Mouse (Mus musculus): ENCODE data around the gene Ankrd17. TPM values are rescaled to one million over a fixed set of nuclear protein-coding genes. Genes with fewer than 3 reads are reported as not detected.

Gene Ankrd17
- polyA plus RNA-seq, 1 experiment from 2014 or later: 23.1 TPM

DNA sequence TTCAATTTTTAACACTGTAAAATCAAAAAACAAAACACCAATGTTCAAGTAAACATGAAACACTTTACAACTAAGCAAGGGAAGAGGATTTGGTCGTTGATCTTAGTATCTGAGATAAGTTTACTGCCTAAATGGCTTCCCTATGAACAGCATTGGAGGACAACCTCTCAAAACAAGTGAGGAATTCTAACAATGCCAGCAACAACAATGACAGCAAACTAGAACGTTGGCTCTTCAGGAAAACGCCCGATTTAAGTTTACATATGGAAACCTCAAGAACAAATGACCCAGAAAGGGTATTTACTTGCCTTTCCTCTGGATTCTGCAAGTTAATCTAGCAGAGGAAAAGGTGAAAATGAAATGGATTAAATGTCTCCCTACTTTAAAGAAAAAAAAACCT lies 121.0 kb downstream of the Ankrd17 start:
- no peaks in the 10 kb centered on the region for H3K27me3 ChIP-seq
- H3K27ac ChIP-seq: no peak overlapping the region
- no peaks in the 10 kb centered on the region for H3K9me3 ChIP-seq
- H3K36me3 ChIP-seq: peaks cover 62% of the 10 kb centered on the region
- ATAC-seq (ENCODE audit: insufficient number of reproducible peaks, low FRiP score, low TSS enrichment, low read depth): no peak
- no peak overlapping the region for H3K4me2 ChIP-seq
- no peak overlapping the region for H3K9ac ChIP-seq
- WGBS: 73% methylated on average over 4 of the region's 4 CpGs
- H3K4me1 ChIP-seq: no peaks in the 10 kb centered on the region
- no peak overlapping the region for H3K4me3 ChIP-seq

DNA sequence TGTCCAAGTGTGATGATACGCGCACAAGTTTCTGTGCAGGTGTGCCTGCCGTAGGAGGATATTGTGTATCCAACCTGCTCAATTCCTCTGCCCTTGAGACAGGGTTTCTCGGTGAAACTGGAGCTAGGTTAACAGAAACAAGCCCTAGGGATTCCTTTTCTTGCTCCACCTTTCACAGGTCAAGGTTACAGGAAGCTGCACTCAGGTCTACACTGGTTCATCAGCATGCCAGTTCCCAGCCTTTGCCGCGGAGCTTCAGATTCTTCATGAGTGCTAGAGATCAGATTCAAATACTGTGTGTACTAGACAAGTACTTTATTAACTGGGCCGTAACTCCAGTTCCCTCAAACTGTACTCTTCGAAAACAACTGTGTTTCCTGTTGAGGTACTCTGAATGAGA lies 131.2 kb downstream of the Ankrd17 start:
- Histone ChIP-seq H3K4me2 (no peak overlapping the region), H3K9ac (no peak overlapping the region), H3K4me3 (no peak overlapping the region), H3K27me3 (no peaks in the 10 kb centered on the region), H3K4me1 (no peaks in the 10 kb centered on the region), H3K36me3 (peaks cover 79% of the 10 kb centered on the region), H3K27ac (no peak overlapping the region), H3K9me3 (no peaks in the 10 kb centered on the region)
- WGBS: 96% methylated on average over 8 of the region's 8 CpGs
- no peak for ATAC-seq (ENCODE audit: insufficient number of reproducible peaks, low FRiP score, low TSS enrichment, low read depth)

DNA sequence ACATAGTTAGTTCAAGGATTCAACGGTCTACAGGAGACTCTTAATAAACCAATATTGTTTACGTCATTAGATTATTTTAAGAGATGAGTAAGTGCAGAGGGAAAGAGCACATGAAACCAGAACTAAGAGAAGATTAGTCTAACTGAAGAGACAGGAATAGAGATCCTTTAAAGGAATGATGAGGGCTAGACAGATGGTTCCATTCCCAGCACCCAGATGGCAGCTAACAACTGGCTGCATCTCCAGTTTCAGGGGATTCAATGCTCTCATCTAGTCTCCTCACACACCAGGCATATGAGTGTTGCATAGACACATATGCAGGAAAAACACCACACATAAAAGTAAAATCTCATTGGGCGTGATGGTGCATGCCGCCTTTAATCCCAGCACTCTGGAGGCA lies 133.1 kb downstream of the Ankrd17 start:
- Histone ChIP-seq H3K36me3 (peaks cover 80% of the 10 kb centered on the region), H3K27me3 (no peaks in the 10 kb centered on the region), H3K9me3 (no peaks in the 10 kb centered on the region), H3K27ac (no peak overlapping the region), H3K4me3 (no peak overlapping the region), H3K9ac (no peak overlapping the region), H3K4me1 (no peaks in the 10 kb centered on the region), H3K4me2 (no peak overlapping the region)
- WGBS: 94% methylated on average over 4 of the region's 4 CpGs
- no peak for ATAC-seq (ENCODE audit: insufficient number of reproducible peaks, low FRiP score, low TSS enrichment, low read depth)

DNA sequence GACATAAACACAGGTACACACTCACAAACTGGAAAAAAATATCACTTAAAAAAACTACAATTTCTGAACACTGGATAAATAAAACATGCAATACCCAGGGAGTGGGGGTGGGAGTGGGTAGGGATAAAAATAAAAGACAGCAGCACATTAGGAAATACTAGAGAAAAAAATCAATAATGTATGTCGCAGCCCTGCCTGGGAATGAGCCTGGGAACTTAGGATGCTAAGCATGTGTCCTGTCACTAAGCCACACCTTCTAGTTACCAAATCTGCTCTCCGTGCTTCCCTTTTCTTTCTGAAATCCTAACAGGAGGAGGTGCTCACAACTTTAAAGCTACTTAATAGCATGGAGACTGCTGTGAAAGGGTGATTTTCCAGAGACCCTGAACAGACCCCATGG lies 136.6 kb downstream of the Ankrd17 start:
- peaks cover 69% of the 10 kb centered on the region for H3K36me3 ChIP-seq

DNA sequence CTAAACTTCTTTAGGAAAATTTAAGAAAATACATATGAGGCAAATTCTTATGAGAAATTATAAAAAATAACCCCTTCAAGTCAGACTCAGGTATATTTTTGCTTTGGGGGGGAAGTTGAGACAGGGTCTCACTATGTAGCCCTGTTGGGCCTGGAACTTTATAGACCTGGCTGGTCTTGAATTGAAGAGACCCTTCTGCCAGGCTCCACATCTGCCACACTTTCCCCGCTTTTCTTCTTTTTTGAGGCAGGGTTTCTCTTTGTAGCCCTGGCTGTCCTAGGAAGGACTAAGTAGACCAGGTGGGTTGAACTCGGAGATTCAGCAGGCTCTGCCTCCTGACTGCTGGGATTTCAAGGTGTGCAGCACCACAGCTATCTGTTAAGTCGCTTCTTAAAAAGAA lies 139.7 kb downstream of the Ankrd17 start:
- WGBS: 93% methylated on average over 3 of the region's 3 CpGs
- no peak overlapping the region for H3K9ac ChIP-seq
- H3K27ac ChIP-seq: no peak overlapping the region
- no peak overlapping the region for H3K4me3 ChIP-seq
- peaks cover 7% of the 10 kb centered on the region for H3K4me1 ChIP-seq
- H3K27me3 ChIP-seq: no peaks in the 10 kb centered on the region
- ATAC-seq (ENCODE audit: insufficient number of reproducible peaks, low FRiP score, low TSS enrichment, low read depth): no peak
- H3K4me2 ChIP-seq: no peak overlapping the region
- H3K36me3 ChIP-seq: peaks cover 53% of the 10 kb centered on the region
- no peaks in the 10 kb centered on the region for H3K9me3 ChIP-seq

More for the DNA sequence above, 136.6 kb downstream of the Ankrd17 start:
- 100% methylated on average over 2 of the region's 2 CpGs for WGBS
- Histone ChIP-seq H3K9me3 (no peaks in the 10 kb centered on the region), H3K4me3 (no peak overlapping the region), H3K27ac (no peak overlapping the region), H3K27me3 (no peaks in the 10 kb centered on the region), H3K9ac (no peak overlapping the region), H3K4me2 (no peak overlapping the region), H3K4me1 (no peaks in the 10 kb centered on the region)
- no peak for ATAC-seq (ENCODE audit: insufficient number of reproducible peaks, low FRiP score, low TSS enrichment, low read depth)

DNA sequence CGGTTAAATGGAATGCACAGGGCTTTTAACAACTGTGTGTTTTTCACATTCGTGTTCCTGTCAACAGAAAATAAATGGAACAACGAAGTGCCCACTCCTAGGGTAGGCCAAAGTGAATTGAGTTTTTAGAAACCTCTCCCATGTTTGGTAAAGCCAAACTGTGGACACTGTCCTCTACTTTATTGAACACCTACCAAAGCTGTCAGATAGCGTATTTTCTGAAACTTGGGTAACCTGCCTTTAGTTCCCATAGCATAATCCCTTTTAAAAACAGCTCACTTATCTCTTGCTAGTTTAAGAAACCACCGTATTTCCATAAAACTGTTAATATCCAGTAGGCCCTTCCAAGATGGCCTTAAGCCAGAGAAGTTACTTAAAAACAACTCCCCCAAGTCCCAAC lies 141.6 kb downstream of the Ankrd17 start:
- no peak for ATAC-seq (ENCODE audit: insufficient number of reproducible peaks, low FRiP score, low TSS enrichment, low read depth)
- Histone ChIP-seq H3K4me2 (no peak overlapping the region), H3K36me3 (peaks cover 40% of the 10 kb centered on the region), H3K9me3 (no peaks in the 10 kb centered on the region), H3K27ac (peak overlapping the region; percentile 95; the same call in 1 of the 2 replicates), H3K27me3 (no peaks in the 10 kb centered on the region), H3K9ac (no peak overlapping the region), H3K4me3 (no peak overlapping the region), H3K4me1 (peaks cover 7% of the 10 kb centered on the region)
- 81% methylated on average over 5 of the region's 5 CpGs for WGBS

DNA sequence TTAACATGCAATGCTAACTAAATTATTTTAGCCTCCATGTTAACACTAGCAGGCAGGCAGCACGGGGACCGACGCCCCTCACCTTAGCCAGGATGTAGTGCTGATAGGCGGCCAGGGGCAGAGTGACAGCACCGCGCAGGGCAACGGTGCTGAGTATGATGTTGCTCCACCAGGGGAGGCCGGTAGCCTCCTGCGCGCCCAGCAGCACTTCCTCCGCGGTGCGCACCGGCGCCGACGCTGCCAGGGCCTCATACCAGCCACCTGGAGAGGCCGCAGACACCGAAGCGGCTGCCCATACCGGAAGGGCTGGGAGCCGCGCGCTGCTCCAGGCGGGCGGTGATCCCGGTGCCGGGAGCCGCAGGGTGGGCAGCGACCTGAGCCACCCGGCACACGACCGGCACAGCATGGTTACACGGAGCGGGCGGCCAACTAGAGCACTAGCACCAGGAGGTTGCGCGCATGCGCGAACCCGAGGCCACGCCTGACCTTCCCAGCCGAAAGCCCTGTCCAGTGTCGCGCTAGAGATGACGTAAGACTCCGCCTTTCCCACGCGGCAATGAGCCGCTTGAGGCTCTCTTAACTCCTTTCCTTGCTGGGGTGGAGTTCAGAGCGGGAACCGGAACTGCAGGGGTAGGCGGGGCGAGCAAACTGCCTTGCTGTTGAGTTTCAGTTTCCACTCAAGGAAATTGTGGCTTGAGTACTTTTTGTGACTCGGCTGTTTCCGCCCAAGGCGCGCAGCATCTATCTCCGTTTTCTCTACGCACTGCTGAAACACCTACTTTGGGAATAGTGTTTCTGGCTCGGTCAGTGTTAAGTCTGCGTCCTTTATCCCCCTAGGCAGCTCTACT lies 142.6 kb downstream of the Ankrd17 start, which contains the start of gene Cox18:
Gene Cox18 (minus strand): TSS at position 468 of the 848 bp plus-strand sequence.
- peaks cover 7% of the 10 kb centered on the region for H3K4me1 ChIP-seq
- peak within 1 kb of the TSS; percentile 88 for H3K9ac ChIP-seq
- H3K27me3 ChIP-seq: no peaks in the 10 kb centered on the region
- peak within 1 kb of the TSS; percentile 95 for H3K27ac ChIP-seq
- WGBS: under 1% methylated on average over 55 of the region's 62 CpGs
- peak; percentile 98 for ATAC-seq (ENCODE audit: insufficient number of reproducible peaks, low FRiP score, low TSS enrichment, low read depth)
- H3K4me3 ChIP-seq: peak within 1 kb of the TSS; percentile 96
- H3K36me3 ChIP-seq: peaks cover 36% of the 10 kb centered on the region
- H3K9me3 ChIP-seq: no peaks in the 10 kb centered on the region
- H3K4me2 ChIP-seq: peak within 1 kb of the TSS; percentile 66

DNA sequence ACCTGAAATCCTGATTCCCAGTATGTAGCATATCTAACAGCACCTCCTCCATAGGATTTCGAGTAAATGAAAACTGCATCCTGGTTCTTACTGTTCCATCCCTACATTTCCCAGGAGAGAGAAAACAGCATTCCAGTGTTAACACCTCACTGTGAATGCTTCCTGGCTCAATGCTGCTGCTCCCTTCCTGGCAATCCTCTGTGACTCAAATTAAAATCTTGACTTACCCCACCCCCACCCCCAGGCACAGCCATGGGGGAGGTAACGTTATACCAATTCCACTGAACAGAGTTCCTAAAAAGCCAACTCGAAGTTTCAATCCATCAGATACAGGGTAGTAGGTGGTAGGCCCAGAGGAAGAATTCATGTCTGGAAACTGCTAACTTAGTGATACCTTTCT lies 143.4 kb downstream of the Ankrd17 start:
- 21% methylated on average over 3 of the region's 3 CpGs for WGBS
- peaks cover 7% of the 10 kb centered on the region for H3K4me1 ChIP-seq
- peak overlapping the region; percentile 88; the same call in 1 of the 2 replicates for H3K9ac ChIP-seq
- no peaks in the 10 kb centered on the region for H3K9me3 ChIP-seq
- peaks cover 39% of the 10 kb centered on the region for H3K36me3 ChIP-seq
- ATAC-seq (ENCODE audit: insufficient number of reproducible peaks, low FRiP score, low TSS enrichment, low read depth): no peak
- no peak overlapping the region for H3K27ac ChIP-seq
- peak overlapping the region; percentile 66 for H3K4me2 ChIP-seq
- no peaks in the 10 kb centered on the region for H3K27me3 ChIP-seq
- H3K4me3 ChIP-seq: peak overlapping the region; percentile 96

DNA sequence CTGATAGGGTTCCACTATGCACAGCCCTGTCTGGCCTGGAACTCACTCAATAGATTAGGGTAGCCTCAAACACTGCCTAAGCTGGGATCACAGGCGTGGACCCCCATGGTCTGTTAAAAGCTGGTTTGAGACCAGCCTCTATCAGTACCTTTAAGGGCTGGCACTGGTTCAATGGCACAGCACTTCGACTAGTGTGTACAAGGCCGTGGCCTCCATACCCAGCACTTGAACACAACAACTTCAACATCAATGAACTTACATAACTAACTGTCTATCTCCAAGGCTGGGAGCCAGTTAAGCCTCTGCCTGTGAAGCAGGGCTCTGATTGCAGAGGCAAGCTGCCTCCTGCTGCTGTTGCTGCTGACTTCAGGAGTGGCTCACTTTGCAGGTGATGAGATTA lies 148.6 kb downstream of the Ankrd17 start:
- H3K4me2 ChIP-seq: no peak overlapping the region
- H3K9me3 ChIP-seq: no peaks in the 10 kb centered on the region
- H3K27ac ChIP-seq: no peak overlapping the region
- no peaks in the 10 kb centered on the region for H3K27me3 ChIP-seq
- H3K4me1 ChIP-seq: peaks cover 4% of the 10 kb centered on the region
- ATAC-seq (ENCODE audit: insufficient number of reproducible peaks, low FRiP score, low TSS enrichment, low read depth): no peak
- H3K36me3 ChIP-seq: peaks cover 59% of the 10 kb centered on the region
- 98% methylated on average over 3 of the region's 3 CpGs for WGBS
- no peak overlapping the region for H3K9ac ChIP-seq
- no peak overlapping the region for H3K4me3 ChIP-seq

DNA sequence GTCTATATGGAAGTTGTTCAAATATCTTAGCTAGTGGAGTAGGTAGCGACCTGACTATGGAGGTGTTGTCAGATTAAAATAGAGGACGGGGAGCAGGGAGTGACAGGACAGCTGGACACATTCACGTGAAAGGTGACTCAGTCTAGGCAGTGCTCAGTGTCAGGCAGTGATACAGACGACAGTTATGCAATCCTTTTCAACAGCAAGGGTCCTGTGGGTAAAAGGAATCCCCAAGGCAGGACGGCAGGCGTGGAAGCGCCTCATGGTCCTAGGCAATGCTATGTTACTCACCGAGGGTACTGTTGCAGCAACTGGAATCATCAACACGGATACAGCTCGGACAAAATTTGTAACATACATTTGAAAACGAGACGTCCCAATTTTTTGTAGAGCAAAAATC lies 149.2 kb downstream of the Ankrd17 start:
- H3K36me3 ChIP-seq: peaks cover 59% of the 10 kb centered on the region
- no peak overlapping the region for H3K9ac ChIP-seq
- H3K27ac ChIP-seq: no peak overlapping the region
- WGBS: 91% methylated on average over 12 of the region's 12 CpGs
- no peaks in the 10 kb centered on the region for H3K27me3 ChIP-seq
- ATAC-seq (ENCODE audit: insufficient number of reproducible peaks, low FRiP score, low TSS enrichment, low read depth): no peak
- no peak overlapping the region for H3K4me2 ChIP-seq
- H3K4me3 ChIP-seq: no peak overlapping the region
- no peaks in the 10 kb centered on the region for H3K9me3 ChIP-seq
- H3K4me1 ChIP-seq: no peaks in the 10 kb centered on the region

DNA sequence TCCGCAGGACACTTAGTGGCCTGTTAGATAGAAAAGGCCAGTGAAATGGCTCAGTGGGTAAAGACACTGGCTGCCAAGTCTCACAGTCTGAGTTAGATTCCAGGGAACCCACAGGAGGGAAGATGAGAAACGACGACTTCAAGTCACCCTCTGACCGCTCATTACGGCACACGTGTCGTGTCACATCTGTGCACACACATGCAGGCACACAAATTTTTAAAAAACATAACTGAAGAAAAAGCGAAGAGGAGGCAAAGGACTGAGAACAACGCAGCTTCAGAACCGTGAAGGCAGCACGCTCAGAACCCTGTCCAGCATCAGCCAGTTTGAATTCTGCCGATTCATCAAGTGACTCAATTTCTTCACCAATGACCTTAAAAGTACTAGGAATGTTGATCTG lies 153.0 kb downstream of the Ankrd17 start:
- H3K4me3 ChIP-seq: no peak overlapping the region
- H3K27ac ChIP-seq: no peak overlapping the region
- no peaks in the 10 kb centered on the region for H3K4me1 ChIP-seq
- H3K4me2 ChIP-seq: no peak overlapping the region
- ATAC-seq (ENCODE audit: insufficient number of reproducible peaks, low FRiP score, low TSS enrichment, low read depth): no peak
- H3K9me3 ChIP-seq: no peaks in the 10 kb centered on the region
- H3K9ac ChIP-seq: no peak overlapping the region
- WGBS: 97% methylated on average over 12 of the region's 12 CpGs
- H3K36me3 ChIP-seq: peaks cover 42% of the 10 kb centered on the region
- no peaks in the 10 kb centered on the region for H3K27me3 ChIP-seq

DNA sequence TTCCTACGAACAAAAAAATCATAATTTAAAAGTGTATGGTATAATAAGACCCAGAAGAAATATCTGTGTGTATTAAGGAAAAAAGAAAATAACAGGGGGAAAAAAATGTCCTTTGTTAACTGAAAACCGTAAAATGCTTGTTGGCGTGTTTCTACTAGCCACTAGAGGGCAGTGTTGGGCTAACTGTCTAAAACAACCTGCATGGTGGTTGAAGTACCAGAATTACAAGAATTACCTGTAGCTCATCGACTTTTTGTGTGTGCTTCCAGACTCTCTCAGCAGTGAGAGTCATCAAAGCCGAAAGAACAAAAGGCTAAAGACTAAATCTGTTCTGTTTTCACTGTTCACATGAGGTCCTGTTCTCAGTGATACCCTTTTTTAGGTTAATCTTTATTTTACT lies 163.2 kb downstream of the Ankrd17 start:
- Histone ChIP-seq H3K27me3 (no peaks in the 10 kb centered on the region), H3K27ac (no peak overlapping the region), H3K4me1 (no peaks in the 10 kb centered on the region), H3K4me2 (no peak overlapping the region), H3K9me3 (no peaks in the 10 kb centered on the region), H3K36me3 (no peaks in the 10 kb centered on the region), H3K9ac (no peak overlapping the region), H3K4me3 (no peak overlapping the region)
- 15% methylated on average over 5 of the region's 5 CpGs for WGBS
- no peak for ATAC-seq (ENCODE audit: insufficient number of reproducible peaks, low FRiP score, low TSS enrichment, low read depth)

All from limb, embryonic 15.5 days (tissue).